Mouse (Mus musculus) CH12.LX (cell line): ENCODE data around the gene Mettl17.

Experiments used
- CTCF ChIP-seq, 2 experiments: IDR thresholded peaks in 1 of 2; conservative IDR thresholded peaks in 1 of 2; 2 replicates each; pipeline ENCODE4 v1.5.1; 2011 to 2012; ENCODE audit warnings: low read depth in 2 of 2, low read length in 2 of 2, improper control_type of control experiment in 1 of 2, inconsistent platforms in 1 of 2, mild to moderate bottlenecking in 1 of 2, moderate library complexity in 1 of 2
- E2F4 ChIP-seq: IDR thresholded peaks from 2 replicates; pipeline ENCODE4 v1.6.1; 2011; ENCODE audit warnings: low read depth, low read length, improper control_type of control experiment; ENCODE audit not compliant: insufficient replicate concordance
- EP300 ChIP-seq: IDR thresholded peaks from 2 replicates; pipeline ENCODE4 v1.6.1; 2011; ENCODE audit warnings: low read length, improper control_type of control experiment
- ETS1 ChIP-seq: conservative IDR thresholded peaks from 2 replicates; pipeline ENCODE4 v1.6.1; 2012; ENCODE audit warnings: low read depth, mild to moderate bottlenecking, inconsistent platforms, low read length, improper control_type of control experiment, moderate library complexity
- NELFE ChIP-seq: IDR thresholded peaks from 2 replicates; pipeline ENCODE4 v1.6.1; 2011; ENCODE audit warnings: low read depth, low read length, improper control_type of control experiment
- POLR2A ChIP-seq: IDR thresholded peaks from 2 replicates; pipeline ENCODE4 v1.6.1; 2011; ENCODE audit warnings: low read depth, mild to moderate bottlenecking, improper control_type of control experiment, low read length
- SIN3A ChIP-seq: IDR thresholded peaks from 2 replicates; pipeline ENCODE4 v1.6.1; 2012; ENCODE audit warnings: low read length, improper control_type of control experiment, inconsistent platforms
- TBP ChIP-seq: conservative IDR thresholded peaks from 2 replicates; pipeline ENCODE4 v1.6.1; 2011; ENCODE audit warnings: low read depth, low read length, improper control_type of control experiment
- USF2 ChIP-seq: conservative IDR thresholded peaks from 2 replicates; pipeline ENCODE4 v1.6.1; 2011; ENCODE audit warnings: low read depth, low read length, improper control_type of control experiment
- ZC3H11A ChIP-seq: IDR thresholded peaks from 2 replicates; pipeline ENCODE4 v1.6.1; 2012; ENCODE audit warnings: low read depth, mild to moderate bottlenecking, inconsistent platforms, low read length, improper control_type of control experiment
- ZKSCAN1 ChIP-seq: IDR thresholded peaks from 2 replicates; pipeline ENCODE4 v1.6.1; 2012; ENCODE audit warnings: low read depth, inconsistent platforms, low read length, improper control_type of control experiment, borderline replicate concordance
- ZNF384 ChIP-seq: IDR thresholded peaks from 2 replicates; pipeline ENCODE4 v1.6.1; 2012; ENCODE audit warnings: low read depth, low read length, improper control_type of control experiment, inconsistent platforms

DNA sequence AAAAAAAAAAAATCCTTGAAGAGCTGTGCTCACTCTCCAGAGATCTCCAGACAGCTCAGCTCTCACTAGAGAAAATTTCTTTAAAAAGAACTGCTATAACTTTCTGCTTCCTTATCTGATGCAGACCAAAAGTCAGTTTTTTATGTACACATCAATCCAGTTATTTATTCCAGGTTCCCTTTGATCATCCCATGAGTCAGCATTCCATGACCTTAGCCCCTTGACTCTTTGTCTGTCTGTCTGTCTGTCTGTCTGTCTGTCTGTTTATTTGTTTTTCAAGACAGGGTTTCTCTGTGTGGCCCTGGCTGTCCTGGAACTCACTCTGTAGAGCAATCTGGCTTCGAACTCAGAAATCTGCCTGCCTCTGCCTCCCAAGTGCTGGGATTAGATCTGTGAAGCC is 14.7 kb downstream of the Mettl17 start:
- TF ChIP-seq POLR2A = no peak
- no peak for TF ChIP-seq USF2
- TF ChIP-seq TBP = no peak
- no peak for TF ChIP-seq SIN3A
- no peak for TF ChIP-seq ETS1
- no peak for TF ChIP-seq CTCF (conservative IDR thresholded peaks at IDR 0.05 in 1 of 2, IDR thresholded peaks at IDR 0.05 in 1 of 2; ENCODE audit: low read depth in 2 of 2, low read length in 2 of 2)
- no peak for TF ChIP-seq ZKSCAN1
- TF ChIP-seq ZNF384 = no peak
- TF ChIP-seq NELFE = no peak
- TF ChIP-seq E2F4 = no peak
- no peak for TF ChIP-seq EP300
- TF ChIP-seq ZC3H11A = no peak
